Mouse (Mus musculus) hindbrain, embryonic 10.5 days (tissue): ENCODE data around the gene Nampt. TPM values are rescaled to one million over a fixed set of nuclear protein-coding genes. Genes with fewer than 3 reads are reported as not detected.

Source experiments
- DNase-seq: peaks from one replicate; pipeline ENCODE4 v3.0.0-alpha.2; 2017; ENCODE audit warnings: low spot score
- H3K27ac ChIP-seq: fragments of 300-500 bp; sonication (generic); 2 replicates; pipeline ENCODE4 v1.5.1; 2016; ENCODE audit warnings: mild to moderate bottlenecking, moderate library complexity
- H3K27me3 ChIP-seq: fragments of 300-500 bp; sonication (generic); 2 replicates; pipeline ENCODE4 v1.6.1; 2016; ENCODE audit warnings: mild to moderate bottlenecking; ENCODE audit not compliant: poor library complexity, insufficient read depth, severe bottlenecking
- H3K36me3 ChIP-seq: fragments of 300-500 bp; sonication (generic); 2 replicates; pipeline ENCODE4 v1.6.1; 2016; ENCODE audit warnings: mild to moderate bottlenecking, moderate library complexity
- H3K4me1 ChIP-seq: fragments of 300-500 bp; sonication (generic); replicated peaks from 2 replicates; pipeline ENCODE4 v1.6.1; 2016; ENCODE audit warnings: mild to moderate bottlenecking
- H3K4me3 ChIP-seq: fragments of 300-500 bp; sonication (generic); 2 replicates; pipeline ENCODE4 v1.5.1; 2016; ENCODE audit warnings: mild to moderate bottlenecking, moderate library complexity
- H3K9me3 ChIP-seq: fragments of 300-500 bp; sonication (generic); 2 replicates; pipeline ENCODE4 v1.6.1; 2016; ENCODE audit warnings: mild to moderate bottlenecking, moderate library complexity
- WGBS: fragments of 180-500 bp; shearing (Covaris S2); methylation state at CpG from one replicate; pipeline ENCODE4 v1.1.7; 2016; 5-methylcytosine and 5-hydroxymethylcytosine counted together
- polyA plus RNA-seq: library from polyadenylated mRNA; unstranded; fragments of >200 nt; fragmentation: Nextera tagmentation; extraction: Ambion mirVana; gene quantifications from 2 replicates; pipeline ENCODE4 v1.2.1, GENCODE M21; 2016

Nampt gene
- polyA plus RNA-seq, 1 experiment from 2014 or later = 26.6 TPM

DNA sequence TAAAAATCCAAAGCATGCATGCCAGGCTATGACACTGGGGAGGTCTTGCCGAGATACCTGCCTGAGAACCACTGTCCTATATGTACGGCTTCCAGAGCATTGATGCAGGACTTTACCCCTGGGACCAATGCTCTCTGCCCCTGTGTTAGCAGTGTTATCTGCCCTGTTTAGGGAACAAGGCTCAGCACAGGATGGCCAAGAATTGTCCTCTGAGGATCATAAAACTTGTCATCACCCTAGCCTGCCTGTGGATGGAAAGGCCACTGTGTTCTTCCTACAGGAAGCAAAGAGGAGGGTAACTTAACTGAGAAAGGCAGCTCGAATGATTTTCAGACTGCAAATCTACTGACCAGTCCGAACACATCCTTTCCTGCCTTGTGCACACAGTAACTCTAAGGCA, 36.1 kb downstream of the Nampt start:
- peaks cover 32% of the 10 kb centered on the region for H3K36me3 ChIP-seq
- H3K9me3 ChIP-seq = no peaks in the 10 kb centered on the region
- no peak for DNase-seq
- H3K27ac ChIP-seq = no peak overlapping the region
- no peaks in the 10 kb centered on the region for H3K27me3 ChIP-seq
- no peak overlapping the region for H3K4me3 ChIP-seq
- 92% methylated on average over 4 of the region's 4 CpGs for WGBS
- 0 out of 2 replicates have a peak, but pooled peaks cover 3% of the 10 kb centered on the region for H3K4me1 ChIP-seq

DNA sequence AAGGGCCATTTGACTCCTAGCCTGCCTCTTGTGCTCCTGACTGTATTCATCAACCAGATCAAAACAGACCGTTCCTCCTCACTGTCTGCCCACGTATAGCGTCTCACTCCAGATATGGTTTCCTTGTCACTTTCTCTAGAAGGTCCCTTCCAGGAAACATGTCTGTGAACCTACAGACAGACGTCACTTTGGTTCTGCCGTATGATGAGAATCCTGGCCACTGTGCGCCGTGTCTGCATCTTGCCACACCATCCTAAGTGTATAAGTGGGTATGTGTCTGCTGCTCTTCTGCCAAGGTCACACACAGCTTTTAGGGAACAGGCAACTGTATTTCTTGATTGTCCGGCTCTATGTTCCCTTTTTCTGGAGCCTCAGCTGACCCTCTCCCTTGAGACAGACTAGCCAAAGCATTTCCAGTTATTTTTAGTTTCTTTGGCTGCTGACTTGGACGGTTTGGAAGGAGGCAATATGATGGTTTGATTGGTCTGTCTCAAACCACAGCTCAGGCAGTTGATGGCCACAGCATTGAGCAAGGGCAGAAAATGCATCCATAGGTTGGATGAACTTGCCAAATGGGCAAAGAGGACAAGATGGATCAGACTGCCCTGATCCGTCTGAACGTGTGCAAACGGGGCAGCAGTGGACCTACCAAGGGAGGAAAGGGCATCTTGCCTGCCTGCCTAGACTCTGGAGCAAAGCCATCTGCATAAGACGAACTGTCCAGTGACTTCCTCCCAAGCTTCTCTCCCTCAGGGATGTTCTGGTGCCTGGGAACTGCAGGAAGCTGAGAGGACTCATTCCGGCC, 37.6 kb downstream of the Nampt start:
- Histone ChIP-seq H3K27ac (no peak overlapping the region), H3K36me3 (peaks cover 18% of the 10 kb centered on the region), H3K4me1 (0 out of 2 replicates have a peak, but pooled peaks cover 4% of the 10 kb centered on the region), H3K4me3 (no peak overlapping the region), H3K9me3 (no peaks in the 10 kb centered on the region), H3K27me3 (no peaks in the 10 kb centered on the region)
- no peak for DNase-seq
- 90% methylated on average over 14 of the region's 14 CpGs for WGBS

DNA sequence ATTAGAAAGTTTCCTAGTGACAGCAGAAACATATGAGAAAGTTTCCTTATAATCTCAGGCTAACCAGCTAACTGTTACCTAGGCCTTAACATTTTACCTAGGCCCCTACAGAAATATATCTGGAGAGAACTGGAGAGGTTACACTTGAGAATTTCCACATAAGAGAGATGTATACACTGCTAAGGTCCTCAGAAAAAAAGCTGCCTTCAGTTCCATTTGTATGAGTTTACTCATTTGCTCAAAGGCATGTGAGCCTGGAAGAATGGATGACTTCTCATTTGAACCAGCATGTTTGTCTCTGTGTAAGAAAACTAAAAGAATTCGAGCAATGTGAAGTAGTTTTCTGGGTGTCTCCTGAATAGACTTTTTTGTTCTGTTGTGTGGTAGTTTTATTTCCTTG, 39.1 kb downstream of the Nampt start:
- Histone ChIP-seq H3K4me1 (0 out of 2 replicates have a peak, but pooled peaks cover 4% of the 10 kb centered on the region), H3K4me3 (no peak overlapping the region), H3K36me3 (peaks cover 6% of the 10 kb centered on the region), H3K9me3 (no peaks in the 10 kb centered on the region), H3K27ac (no peak overlapping the region), H3K27me3 (no peaks in the 10 kb centered on the region)
- WGBS = 78% methylated on average over 1 of the region's 1 CpGs
- no peak for DNase-seq

DNA sequence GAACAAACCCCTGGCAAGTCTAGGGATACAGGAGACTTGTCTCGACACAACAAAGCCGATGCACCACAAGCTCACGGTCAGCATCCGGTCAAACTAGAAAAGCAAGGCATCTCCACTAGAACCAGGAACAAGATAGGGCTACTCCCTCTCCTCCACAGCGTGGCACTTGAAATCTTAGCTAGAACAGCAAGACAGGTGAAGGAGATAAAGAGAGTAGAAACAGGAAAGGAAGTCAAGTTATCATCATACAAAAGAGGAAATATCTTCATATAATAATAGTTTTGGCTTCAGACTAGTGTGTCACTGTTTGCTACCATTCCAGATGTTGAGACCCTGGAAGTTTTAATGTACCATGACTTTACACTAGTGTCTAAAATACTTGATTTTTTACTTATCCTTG, 41.5 kb downstream of the Nampt start:
- DNase-seq = no peak
- Histone ChIP-seq H3K4me3 (no peak overlapping the region), H3K9me3 (no peaks in the 10 kb centered on the region), H3K27ac (no peak overlapping the region), H3K27me3 (no peaks in the 10 kb centered on the region), H3K36me3 (no peaks in the 10 kb centered on the region), H3K4me1 (0 out of 2 replicates have a peak, but pooled peaks cover 4% of the 10 kb centered on the region)
- WGBS = 88% methylated on average over 5 of the region's 5 CpGs

DNA sequence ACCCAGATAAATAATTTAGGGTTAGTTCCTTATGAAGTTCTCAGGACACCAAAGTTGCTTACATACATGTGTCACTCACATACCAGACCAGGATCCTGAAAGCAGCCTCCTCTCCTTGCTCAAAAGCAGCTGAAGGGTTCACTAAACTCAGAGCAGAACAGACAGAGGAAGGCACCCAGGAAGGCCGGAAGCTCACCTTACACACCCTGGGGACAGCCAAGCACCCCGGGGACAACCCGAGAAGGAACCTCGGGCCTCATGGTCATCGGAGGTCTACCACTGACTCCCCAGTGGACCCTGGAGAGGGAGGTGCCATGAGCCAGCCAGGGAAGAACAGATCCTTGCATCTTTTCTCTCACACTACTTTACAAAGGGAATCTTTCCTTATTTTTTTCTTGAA, 51.5 kb downstream of the Nampt start:
- Histone ChIP-seq H3K9me3 (no peaks in the 10 kb centered on the region), H3K4me3 (no peak overlapping the region), H3K27me3 (no peaks in the 10 kb centered on the region), H3K4me1 (no peaks in the 10 kb centered on the region), H3K27ac (no peak overlapping the region), H3K36me3 (no peaks in the 10 kb centered on the region)
- 90% methylated on average over 5 of the region's 5 CpGs for WGBS
- DNase-seq = no peak

DNA sequence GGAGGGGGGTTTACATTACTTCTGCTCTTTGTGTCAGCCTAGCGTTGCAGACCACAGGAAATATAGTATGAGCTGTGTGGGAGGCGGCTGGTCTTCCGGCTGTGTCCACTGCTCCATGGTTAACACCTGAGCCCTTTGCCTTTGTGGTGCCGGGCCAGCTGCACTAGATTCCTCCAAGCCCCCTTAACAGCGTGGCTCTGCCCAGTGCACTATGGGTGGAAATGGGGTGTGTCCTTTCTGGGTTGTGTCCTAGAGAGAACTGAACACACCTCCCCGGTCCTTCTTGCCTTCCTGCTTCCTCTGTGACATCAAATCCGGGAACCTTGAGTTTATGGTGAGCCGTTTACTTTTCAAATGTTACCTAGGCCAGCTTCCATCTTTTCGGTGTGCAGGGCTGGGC, 58.2 kb downstream of the Nampt start:
- WGBS = 93% methylated on average over 9 of the region's 9 CpGs

DNA sequence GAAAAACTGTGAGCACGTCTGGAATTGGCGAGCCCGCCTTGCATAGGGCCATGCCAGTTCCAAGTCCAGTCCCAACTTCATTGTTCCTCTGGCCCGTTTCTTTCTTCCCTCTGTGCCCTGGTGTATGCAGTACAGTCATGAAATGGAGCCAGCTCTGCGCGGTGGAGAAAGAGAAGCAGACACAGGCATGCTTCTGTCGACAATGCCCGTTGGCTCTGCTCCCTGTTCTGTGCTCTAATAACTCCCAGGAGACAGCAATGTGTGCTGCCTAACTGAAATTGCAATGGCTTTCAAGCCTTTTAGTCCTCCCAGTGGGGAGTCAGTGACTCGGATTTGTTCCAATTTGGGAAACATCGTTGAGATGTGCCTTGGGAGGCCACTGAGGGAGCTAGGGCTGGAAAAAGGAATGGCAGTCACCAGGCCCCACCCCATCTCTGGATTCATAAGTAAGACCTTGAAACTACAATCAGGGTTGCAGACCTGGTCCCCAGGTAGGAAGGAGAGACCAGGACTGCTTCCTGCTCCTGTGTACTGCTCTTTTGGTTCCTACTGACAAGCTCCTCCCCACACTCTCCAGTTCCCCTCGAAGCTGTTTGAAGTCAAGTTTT, 58.7 kb downstream of the Nampt start:
- 75% methylated on average over 11 of the region's 11 CpGs for WGBS
- no peak overlapping the region for H3K4me3 ChIP-seq
- H3K27me3 ChIP-seq = no peaks in the 10 kb centered on the region
- no peaks in the 10 kb centered on the region for H3K4me1 ChIP-seq
- no peak for DNase-seq
- H3K9me3 ChIP-seq = no peaks in the 10 kb centered on the region
- no peaks in the 10 kb centered on the region for H3K36me3 ChIP-seq
- H3K27ac ChIP-seq = no peak overlapping the region

More for the DNA sequence above, 58.2 kb downstream of the Nampt start:
- no peak for DNase-seq
- Histone ChIP-seq H3K27ac (no peak overlapping the region), H3K27me3 (no peaks in the 10 kb centered on the region), H3K4me3 (no peak overlapping the region), H3K9me3 (no peaks in the 10 kb centered on the region), H3K4me1 (no peaks in the 10 kb centered on the region), H3K36me3 (no peaks in the 10 kb centered on the region)

DNA sequence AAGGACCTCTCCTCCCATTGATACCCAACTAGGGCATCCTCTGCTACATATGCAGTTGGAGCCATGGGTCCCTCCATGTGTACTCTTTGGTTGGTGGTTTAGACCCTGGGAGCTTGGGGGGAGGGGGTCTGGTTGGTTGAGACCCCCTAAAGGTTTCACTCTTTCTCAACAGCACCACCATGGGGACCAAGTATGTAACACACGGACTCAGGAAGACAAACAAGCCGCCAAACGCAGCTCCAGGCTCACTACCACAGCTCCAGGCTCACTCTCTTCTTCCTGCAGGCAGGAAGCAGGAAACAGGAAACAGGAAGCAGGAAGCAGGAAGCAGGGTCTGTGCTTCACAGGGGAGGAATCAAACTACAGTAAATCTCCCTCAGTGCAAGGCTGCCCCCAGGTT, 60.0 kb downstream of the Nampt start:
- 93% methylated on average over 3 of the region's 3 CpGs for WGBS
- H3K4me3 ChIP-seq = no peak overlapping the region
- H3K4me1 ChIP-seq = no peaks in the 10 kb centered on the region
- H3K36me3 ChIP-seq = no peaks in the 10 kb centered on the region
- H3K9me3 ChIP-seq = no peaks in the 10 kb centered on the region
- no peaks in the 10 kb centered on the region for H3K27me3 ChIP-seq
- no peak overlapping the region for H3K27ac ChIP-seq
- DNase-seq = no peak

DNA sequence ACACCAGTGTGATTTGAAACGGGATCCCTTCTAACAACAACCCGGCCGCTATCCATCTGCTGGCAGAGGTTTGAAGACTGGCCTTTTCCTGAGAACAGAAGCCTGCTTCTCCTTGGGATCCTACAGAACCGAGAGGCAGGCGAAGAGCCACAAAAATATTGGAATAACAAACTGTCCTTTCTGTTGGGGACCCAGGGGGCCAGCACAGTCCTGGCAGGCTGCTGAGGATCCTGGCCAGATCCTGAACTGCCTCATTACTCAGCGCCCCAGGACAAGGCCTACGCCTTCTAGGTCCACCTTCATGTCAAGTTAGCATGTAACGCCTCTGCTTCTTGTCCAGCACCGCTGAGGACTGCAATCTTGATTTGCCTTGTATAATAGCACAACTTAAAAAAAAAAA, 65.0 kb downstream of the Nampt start:
- Histone ChIP-seq H3K27me3 (no peaks in the 10 kb centered on the region), H3K9me3 (no peaks in the 10 kb centered on the region), H3K4me3 (no peak overlapping the region), H3K36me3 (no peaks in the 10 kb centered on the region), H3K4me1 (no peaks in the 10 kb centered on the region), H3K27ac (no peak overlapping the region)
- 79% methylated on average over 9 of the region's 9 CpGs for WGBS
- no peak for DNase-seq

DNA sequence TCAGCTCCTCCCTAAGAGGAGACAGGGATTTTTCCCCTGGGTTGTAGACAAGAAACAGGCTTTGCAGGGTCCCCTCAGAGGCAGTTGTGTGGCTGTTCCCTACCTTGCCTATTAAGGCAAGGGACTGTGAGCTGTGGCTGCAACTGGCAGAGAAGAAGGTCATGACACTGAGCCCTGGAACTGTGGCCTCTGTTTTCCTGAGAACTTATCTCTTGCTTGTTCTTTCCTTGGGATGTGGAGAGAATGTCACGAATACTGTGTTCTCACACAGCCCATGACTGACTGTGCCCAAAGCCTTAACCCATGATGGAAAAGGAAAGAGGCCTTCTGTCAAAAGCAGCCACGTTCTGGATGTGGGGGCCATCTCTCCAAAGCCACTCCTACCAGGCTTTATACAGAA, 65.7 kb downstream of the Nampt start:
- Histone ChIP-seq H3K27me3 (no peaks in the 10 kb centered on the region), H3K4me1 (no peaks in the 10 kb centered on the region), H3K9me3 (no peaks in the 10 kb centered on the region), H3K36me3 (no peaks in the 10 kb centered on the region), H3K27ac (no peak overlapping the region), H3K4me3 (no peak overlapping the region)
- DNase-seq = no peak
- WGBS = 81% methylated on average over 2 of the region's 2 CpGs

DNA sequence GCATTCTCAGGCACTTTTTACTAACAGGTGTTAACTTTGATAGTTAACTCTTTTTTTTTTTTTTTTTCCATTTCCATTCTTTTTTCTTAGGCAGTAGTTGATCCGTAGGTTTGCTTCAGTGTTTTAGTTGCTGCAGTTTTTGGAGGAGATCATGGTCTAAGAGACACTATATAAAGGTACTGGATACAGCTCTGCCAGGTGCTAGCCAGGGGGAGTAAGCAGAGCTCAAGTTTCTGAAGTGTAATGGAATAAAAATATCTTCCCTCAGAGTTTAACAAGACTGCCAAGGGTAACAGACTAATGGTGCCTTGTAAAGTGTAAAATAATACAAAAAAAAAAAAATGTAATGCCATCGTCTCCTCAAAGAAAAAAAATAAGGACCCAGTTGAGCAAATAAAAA, 67.0 kb downstream of the Nampt start:
- Histone ChIP-seq H3K27ac (no peak overlapping the region), H3K36me3 (no peaks in the 10 kb centered on the region), H3K4me3 (no peak overlapping the region), H3K4me1 (no peaks in the 10 kb centered on the region), H3K27me3 (no peaks in the 10 kb centered on the region), H3K9me3 (no peaks in the 10 kb centered on the region)
- no peak for DNase-seq
- WGBS = 85% methylated on average over 2 of the region's 2 CpGs

DNA sequence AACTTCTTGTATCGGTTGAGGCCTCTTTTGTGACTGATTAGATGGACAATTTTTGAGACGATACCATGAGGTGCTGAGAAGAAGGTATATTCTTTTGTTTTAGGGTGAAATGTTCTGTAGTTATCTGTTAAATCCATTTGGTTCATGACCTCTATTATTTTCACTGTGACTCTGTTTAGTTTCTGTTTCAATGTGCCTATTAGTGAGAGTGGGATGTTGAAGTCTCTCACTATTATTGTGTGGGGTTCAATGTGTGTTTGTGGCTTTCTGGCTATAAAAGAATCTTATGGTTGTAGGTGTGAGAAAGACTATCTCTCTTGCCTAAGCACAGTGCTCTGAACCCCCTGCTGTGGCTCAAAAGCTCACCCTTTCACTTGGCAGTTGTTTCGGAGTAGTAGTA, 68.9 kb downstream of the Nampt start:
- no peaks in the 10 kb centered on the region for H3K9me3 ChIP-seq
- H3K36me3 ChIP-seq = no peaks in the 10 kb centered on the region
- H3K4me3 ChIP-seq = no peak overlapping the region
- WGBS = 93% methylated on average over 3 of the region's 3 CpGs
- no peak overlapping the region for H3K27ac ChIP-seq
- H3K4me1 ChIP-seq = peaks cover 2% of the 10 kb centered on the region
- no peaks in the 10 kb centered on the region for H3K27me3 ChIP-seq
- no peak for DNase-seq

DNA sequence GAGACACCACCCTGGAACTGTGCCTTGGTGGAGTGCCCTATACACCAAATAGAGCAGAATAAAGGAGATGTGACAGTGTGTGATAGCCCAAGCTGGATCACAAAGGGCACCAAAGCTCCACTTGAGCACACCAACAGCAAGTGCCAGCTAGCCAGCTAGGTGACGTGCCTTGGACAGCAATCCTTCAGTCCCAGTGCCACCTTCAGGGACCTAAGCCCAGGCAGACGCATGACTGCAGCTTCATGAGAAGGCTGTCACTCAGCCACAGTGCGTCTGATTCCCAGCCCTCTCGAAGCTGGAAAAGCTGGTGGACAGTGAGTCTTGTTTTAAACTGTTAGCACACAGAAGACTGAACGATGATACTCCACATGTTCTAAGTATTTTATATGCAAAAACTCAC, 70.5 kb downstream of the Nampt start:
- Histone ChIP-seq H3K27ac (no peak overlapping the region), H3K36me3 (no peaks in the 10 kb centered on the region), H3K4me1 (peaks cover 5% of the 10 kb centered on the region), H3K27me3 (no peaks in the 10 kb centered on the region), H3K9me3 (no peaks in the 10 kb centered on the region), H3K4me3 (no peak overlapping the region)
- no peak for DNase-seq
- 83% methylated on average over 5 of the region's 5 CpGs for WGBS
